Mouse (Mus musculus) kidney, adult 2 months (tissue): Measurements from ENCODE around the gene Gemin8.

Experiments
- CTCF ChIP-seq: fragments of 200-500 bp; conservative IDR thresholded peaks from 2 replicates; pipeline ENCODE4 v1.5.1; 2011; ENCODE audit warnings: low read depth, mild to moderate bottlenecking, control low read depth, low read length, moderate library complexity, mixed read lengths; ENCODE audit not compliant: insufficient read depth, insufficient read length
- POLR2A ChIP-seq: fragments of 200-500 bp; IDR thresholded peaks from one replicate; pipeline ENCODE4 v1.6.1; 2011; ENCODE audit warnings: low read depth, low read length, control low read depth

DNA sequence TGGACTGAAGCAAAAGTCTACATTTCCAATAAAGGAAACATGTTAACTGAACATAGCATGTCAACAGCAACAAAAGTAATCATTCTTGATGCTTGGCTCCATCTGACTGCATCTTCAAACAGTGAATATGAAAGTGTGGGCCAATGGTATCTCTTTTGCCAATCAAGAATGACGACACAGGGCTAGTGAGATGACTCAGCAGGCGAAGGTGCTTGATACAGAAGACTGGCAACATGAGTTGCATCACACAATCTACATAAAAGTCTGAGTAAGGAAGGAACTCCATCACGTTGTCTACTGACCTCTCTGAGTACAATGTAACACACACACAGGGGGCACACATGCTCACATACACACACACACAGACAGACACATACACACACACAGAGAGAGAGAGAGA, 59.5 kb downstream of the Gemin8 start:
- TF ChIP-seq CTCF (no peak), POLR2A (no peak)
